Mouse (Mus musculus): Measurements from ENCODE around the gene 1700020A23Rik.

1700020A23Rik gene

DNA sequence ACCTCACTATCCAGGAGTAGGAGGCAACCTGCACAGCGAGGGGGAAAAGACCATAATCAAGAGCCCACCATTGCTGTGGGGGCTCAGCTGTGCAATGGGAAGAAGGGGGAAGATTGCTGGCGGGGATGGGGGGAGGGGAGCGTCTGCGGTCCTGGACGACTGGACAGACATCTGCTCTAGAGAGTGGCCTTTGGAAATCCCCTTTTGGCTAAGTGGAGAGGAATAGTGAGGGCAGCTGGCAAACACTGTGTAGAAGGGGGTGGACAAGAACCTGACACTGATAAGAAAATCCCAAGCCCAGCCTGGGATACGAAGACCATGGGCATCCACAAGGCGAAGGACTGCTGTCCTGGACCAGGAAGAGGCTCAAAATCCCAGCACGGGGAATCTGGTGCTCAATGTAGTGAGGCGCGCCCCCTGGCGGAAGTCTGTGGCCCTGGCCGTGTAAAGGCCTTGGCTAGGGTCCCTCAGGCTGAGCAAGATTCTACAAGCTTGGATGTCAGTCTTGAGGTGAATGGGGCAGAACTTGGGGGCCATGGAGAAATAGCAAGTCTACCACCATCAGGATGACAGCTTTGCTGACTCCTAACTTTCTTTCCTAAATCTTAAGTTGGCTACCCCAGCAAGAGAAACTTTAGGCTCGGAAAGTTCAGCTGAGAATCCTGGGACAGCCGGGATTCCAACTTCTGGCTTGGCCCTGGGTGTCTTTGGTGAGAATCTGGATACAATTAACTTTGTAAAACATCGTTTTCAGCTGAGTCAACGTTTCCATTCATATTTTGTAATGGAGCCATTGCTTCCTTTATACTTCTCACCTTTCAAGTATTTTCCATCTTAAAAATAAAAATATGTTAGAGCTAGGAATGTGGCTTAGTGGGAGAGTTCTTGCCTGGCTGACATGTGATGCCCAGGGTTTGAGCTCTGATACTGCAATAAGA is 6.8 kb downstream of the 1700020A23Rik start:
- peak; percentile 85 for DNase-seq (ENCODE audit: low spot score)

- DNase-seq (ENCODE audit: low spot score): no peak
Observed at GRCm38 (mm10) chr2:130412775-130413174, 7.7 kb downstream of the 1700020A23Rik start.

GRCm38 (mm10) chr2:130414094-130414856 is 9.2 kb downstream of the 1700020A23Rik start:
- DNase-seq (ENCODE audit: low spot score): no peak

DNA sequence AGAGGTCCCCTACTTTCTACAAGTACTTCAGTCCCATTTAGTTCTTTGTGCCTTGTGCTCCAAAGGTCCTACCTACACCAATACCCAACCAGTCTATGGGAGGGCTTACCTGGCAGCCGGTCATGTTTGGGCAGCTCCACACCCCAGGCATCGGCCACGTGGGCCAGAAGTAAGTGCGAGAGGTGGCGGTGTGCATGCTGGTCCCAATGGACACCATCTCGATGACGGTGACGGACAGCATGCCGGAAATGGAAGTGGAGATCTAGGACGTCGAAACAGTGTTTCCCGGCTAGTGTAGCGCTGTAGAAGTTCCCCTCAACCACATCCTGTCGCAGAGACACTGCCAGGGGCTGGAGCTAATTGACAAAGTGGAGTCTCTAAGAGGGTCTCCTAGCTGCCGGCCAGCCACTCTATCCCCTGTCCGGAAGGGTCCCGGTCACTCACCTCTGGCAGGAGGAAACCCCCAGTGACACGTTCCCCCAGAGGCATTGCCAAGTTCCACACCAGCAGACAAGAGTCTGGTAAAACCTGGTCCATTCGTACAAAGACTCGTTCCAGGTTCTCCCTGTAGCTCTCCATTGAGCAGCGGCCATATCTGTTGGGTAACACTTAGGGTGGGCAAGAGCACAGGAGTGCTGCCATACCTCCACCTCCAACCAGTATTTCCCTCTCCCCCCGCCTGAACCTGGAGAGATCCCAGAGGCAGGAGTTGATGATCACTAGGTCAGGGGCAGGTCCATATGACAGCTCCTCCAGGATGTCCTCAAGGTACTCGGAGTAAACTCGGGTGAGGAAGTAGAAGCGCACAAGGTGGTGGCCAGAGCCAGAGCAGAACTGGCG is 16.9 kb downstream of the 1700020A23Rik start:
- DNase-seq (ENCODE audit: low spot score): no peak

DNA sequence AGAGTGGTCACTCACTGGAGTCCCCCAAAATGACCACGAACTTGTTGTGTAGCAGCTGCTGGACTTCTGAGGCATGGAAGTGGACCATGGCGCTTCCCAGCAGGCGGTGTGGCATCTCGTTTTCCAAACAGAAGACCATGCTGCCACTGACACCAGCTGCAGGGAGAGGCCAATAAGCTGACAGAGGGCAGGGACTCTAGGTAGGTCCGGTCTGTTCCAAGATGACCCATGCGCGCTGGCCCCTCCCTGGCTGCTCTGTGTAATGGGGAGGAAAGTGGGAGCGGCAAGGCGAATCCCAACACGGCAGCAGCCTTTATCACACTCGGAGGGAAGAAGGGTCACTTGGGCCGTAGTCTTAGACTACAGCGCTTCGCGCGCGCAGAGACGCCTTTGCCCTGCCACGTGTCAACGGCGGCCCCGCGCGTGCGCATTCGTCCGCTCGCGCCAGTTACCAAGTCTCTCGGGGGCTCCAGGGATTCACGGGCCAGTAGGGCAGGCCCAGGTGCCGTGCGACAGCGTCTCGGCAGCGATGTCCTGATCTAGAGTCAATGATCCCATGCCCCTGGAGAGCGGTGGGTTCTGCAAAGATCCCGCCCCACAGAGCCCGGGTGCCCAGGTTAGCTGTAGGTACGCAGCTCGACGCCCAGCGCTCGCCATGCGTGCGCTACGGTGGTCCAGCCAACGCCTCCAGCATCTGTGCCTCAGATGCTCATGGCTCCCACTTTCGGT is 18.5 kb downstream of the 1700020A23Rik start:
- DNase-seq (ENCODE audit: low spot score): no peak

DNA sequence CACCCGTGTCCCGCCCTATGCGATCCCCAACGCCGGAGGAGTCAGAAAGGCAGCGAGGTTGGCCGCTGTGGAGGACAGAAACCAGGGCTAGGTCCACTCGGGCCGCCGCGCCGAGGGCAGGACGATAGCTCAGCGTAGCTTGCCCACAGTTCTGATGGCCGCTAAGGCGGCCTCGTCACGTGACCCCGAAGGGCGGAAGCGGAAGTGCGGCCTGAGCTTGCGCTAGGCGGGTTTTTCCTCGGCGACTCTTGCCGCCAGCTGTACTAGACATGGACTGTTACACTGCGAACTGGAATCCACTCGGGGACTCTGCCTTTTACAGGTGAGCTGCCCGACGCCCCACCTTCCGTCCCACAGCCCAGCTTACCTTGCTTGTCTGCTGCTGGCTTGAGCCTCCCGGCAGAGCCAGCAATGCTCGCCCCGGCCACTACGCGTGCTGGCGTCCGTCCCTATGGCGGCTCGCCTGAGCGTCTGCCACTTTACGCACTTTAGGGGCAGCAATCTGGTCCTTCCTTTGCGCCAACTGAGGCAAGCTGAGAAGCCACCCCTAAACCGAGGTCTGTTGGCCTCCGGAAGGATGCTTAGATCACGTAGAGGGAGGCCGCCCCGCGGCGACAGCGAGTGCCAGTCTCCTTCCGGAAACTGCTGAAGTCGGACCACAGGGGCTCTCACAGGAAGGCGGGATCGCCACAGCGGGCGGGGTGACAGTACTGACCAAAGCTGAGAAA is 19.2 kb downstream of the 1700020A23Rik start, which contains the start of the genes Vps16 and Pced1a:
Gene Vps16, plus strand, starts transcription at position 214 of the 728 bp plus-strand sequence.
Gene Pced1a, minus strand, starts transcription at position 576 of the 728 bp plus-strand sequence.
- peak; percentile 92 for DNase-seq (ENCODE audit: low spot score)

DNA sequence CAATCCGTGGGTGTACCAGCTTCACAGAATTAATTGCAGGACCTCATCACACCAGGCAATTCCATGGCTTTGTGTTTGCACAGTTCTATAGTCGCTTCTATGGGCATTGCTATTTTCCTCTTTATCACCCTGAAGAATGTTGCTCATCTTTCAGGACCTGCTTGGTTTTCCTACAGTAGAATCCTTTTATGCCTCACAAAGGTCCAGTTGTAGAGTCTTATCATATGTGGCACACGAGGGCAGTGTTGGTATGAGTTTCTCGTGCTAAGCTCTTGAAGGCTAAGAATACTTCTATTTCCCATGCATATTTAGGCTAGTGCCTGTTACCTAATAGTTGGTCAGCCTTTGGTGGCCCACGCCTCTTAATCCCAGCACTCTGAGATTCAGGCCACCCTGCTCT is 20.1 kb downstream of the 1700020A23Rik start:
- DNase-seq (ENCODE audit: low spot score): peak; percentile 75

DNA sequence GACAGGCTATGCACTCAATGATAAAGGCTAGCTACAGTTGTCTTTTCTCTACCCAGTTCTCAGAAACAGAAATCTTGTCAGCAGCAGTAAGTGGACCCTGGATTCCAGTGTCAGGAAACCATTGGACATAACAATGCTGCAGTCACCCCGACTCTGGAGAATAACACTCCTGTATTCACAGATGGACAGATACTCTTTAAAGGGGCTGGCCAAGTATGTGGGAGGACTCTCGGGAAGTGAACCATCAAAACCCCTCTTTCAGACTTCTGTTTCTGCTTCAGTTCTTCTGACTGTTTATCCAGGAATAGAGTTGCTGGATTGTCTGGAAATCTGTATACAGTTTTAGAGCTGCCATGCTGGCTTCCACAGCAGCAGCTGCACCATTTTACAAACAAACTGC is 24.8 kb downstream of the 1700020A23Rik start:
- no peak for DNase-seq (ENCODE audit: low spot score)

DNA sequence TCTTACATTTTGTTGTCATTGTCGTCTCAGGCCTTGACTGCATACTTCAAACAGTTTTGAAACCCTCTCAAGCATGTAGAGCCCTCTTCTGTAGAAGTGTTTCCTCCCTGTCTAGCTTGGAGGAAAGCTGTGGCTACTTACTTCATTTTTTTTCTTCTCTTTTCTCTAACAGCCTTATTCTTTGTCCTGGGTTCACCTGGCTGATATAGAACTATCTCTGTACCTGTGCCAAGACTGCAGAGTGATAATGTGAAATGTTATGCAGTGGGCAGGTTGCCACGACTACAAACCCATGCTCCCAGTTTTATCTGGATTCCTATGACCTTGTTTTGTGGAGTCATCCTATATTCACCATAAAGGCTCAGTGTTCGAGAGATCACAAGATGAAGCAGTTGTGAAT is 25.4 kb downstream of the 1700020A23Rik start:
- no peak for DNase-seq (ENCODE audit: low spot score)

- no peak for DNase-seq (ENCODE audit: low spot score)
Observed at GRCm38 (mm10) chr2:130432157-130432556, 27.1 kb downstream of the 1700020A23Rik start.

DNA sequence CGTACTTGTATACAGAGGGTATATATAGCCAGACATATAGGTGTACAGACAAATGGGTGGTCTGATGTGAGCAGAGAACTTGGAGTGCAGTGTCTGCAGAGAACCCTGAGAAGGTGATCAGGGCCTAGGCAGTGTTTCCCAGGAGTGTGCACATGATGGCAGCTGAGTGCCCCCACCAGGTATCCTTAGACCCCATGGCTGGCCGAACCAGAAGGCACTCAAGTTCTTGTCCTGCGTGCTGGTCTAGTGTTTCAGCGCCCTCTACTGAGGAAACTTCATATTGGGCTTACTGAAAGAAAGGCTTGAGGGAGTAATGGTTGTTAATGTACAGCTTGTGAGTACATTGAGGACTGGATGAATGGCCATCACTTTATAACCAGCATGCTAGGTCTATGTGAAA is 28.1 kb downstream of the 1700020A23Rik start:
- DNase-seq (ENCODE audit: low spot score): peak; percentile 58

- no peak for DNase-seq (ENCODE audit: low spot score)
Observed at GRCm38 (mm10) chr2:130436769-130437168, 31.7 kb downstream of the 1700020A23Rik start.

- DNase-seq (ENCODE audit: low spot score): peak; percentile 77
Observed at GRCm38 (mm10) chr2:130438861-130439260, 33.8 kb downstream of the 1700020A23Rik start.

- DNase-seq (ENCODE audit: low spot score): no peak
Observed at GRCm38 (mm10) chr2:130439840-130440480, 34.9 kb downstream of the 1700020A23Rik start.

- no peak for DNase-seq (ENCODE audit: low spot score)
Observed at GRCm38 (mm10) chr2:130442162-130442561, 37.1 kb downstream of the 1700020A23Rik start.

DNA sequence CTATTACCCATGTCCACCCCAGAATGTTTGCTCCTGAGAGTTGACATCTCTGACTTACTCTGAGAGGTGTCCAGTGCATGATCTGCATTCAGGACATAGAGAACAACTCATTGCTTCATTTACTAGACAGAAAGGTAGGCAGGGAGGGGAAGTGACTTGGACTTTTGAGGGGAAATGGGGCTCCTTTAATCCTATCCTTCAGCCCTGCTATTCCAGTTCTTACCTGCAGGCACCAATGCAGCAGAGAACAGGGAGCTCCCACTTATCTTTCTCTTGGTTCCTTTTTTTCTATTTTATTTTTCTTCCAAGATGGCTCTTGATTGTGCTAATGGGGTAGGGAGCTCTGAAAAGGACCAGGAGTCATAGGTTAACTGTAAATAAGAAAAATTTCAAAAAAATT is 43.4 kb downstream of the 1700020A23Rik start:
- DNase-seq (ENCODE audit: low spot score): no peak

DNA sequence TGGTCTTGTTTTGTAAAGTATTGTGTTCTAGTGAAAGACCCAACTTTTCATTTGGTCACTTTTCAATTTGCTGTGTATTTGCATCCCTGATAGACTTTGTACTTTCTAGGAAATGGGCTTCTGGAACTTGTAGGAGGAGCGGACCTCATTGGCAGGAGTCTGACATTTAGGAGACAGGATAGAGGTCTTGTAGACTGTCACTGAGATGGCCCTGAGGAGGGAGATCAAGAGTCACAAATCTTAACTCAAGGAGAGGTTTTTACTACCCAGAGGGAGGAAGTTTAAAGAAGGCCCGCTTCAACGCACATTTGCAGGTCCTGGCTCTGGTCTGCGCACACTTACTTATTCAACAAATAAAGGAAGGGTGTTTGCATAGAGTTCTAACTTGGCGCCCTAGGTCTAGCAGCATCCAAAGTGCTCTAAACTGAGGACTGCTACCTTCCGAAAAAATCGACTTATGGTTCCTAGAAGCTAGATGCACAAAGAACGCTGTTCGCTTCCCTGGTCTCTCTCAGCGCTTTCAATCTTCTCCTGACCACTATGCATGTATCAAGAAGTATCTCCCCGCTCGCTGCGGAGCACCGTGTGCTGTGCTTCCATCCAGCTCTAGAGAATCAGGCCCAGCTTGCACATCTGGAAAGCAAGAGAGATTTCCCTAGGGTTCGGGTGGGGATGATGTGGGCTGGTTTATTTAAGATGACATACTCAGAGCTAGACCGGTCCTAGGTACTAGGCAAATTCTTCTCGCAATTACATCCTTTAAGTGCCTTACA is 44.1 kb downstream of the 1700020A23Rik start:
- no peak for DNase-seq (ENCODE audit: low spot score)

DNA sequence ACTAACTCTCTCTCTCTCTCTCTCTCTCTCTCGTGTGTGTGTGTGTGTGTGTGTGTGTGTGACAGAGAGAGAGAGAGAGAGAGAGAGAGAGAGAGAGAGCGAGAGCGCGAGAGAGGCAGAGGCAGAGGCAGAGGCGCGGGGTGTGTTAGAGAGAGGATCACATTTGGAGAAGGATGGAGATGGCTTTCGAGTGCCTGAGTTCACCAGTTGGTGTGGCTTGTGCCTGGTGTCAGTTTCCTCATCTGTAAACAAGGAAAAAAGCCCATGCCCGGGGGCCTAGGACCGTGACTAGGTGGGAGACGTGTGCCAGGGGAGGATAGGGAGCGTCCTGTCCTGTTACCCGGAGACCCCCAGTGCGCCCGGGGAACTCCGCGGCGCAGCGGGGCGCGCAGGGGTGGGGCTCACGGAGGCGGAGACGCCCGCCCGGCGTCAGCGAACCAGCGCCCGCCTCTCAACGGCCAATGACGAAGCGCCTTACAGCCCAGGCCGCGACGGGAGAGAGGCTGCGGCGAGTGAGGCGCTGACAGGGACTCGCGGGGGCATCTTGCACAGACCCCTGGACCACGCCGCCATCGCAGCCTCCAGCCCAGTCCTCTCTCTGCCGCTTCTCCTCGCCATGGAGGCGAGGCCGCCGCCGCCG is 44.9 kb downstream of the 1700020A23Rik start, which contains the start of gene Ptpra:
Gene Ptpra, plus strand, starts transcription at position 485 of the 640 bp plus-strand sequence.
- DNase-seq (ENCODE audit: low spot score): peak; percentile 84

DNA sequence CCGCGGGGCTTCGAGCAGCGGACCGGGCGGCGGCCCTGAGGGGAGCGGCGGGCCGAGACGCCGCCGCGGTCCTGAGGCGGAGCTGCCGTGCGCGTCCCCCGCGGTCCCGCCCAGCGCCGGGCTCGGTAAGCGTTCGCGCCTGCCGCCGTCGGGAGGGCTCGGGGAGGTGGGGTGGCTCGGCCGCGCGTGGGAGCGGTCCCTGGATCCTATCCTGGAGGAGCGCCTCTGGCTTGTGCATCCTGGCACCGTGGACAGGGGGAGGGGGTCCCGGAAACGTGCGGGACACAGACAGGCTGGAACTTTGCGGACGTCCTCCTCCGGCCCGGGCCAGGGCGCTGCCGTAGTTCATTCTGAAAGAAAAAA is 45.4 kb downstream of the 1700020A23Rik start:
- no peak for DNase-seq (ENCODE audit: low spot score)
